Mouse (Mus musculus) layer of hippocampus, adult 18-20 months (tissue): Measurements from ENCODE around the gene Gpld1. TPM values are rescaled to one million over a fixed set of nuclear protein-coding genes. Genes with fewer than 3 reads are reported as not detected.
A peak's percentile ranks its signal among the peaks of the same experiment; 100 is the strongest.

Experiments used
- DNase-seq, 2 experiments: peaks; one replicate each; pipeline ENCODE4 v3.0.0; 2022; ENCODE audit warnings: low spot score in 2 of 2
- long read RNA-seq: library from polyadenylated mRNA; stranded (forward); transcript quantifications from one replicate; pipeline ENCODE4 v2.0.0, GENCODE M21; 2021
- total RNA-seq, 2 experiments: library from RNA; stranded (reverse); gene quantifications; 2 replicates each; pipeline ENCODE4 v1.2.3; 2021

Gene Gpld1
- total RNA-seq: 10 to 100 TPM; 22.1 to 24.3 TPM
- long read RNA-seq, full-length matches to known transcripts: 6 of 47 reads
- long read RNA-seq, partial matches to known transcripts: 26 of 47 reads
- long read RNA-seq, other reads (novel, unspliced or antisense): 15 of 47 reads

- DNase-seq: peak in 1 of 2 experiments; percentile 54
Observed at GRCm38 (mm10) chr13:24942512-24943282, at the start of gene Gpld1. TSS of gene Gpld1 (plus strand) at chr13:24943152.

- DNase-seq: no peak
Observed at GRCm38 (mm10) chr13:24893880-24894279, 49.1 kb upstream of the Gpld1 start.

GRCm38 (mm10) chr13:24901916-24902315, 41.0 kb upstream of the Gpld1 start:
- no peak for DNase-seq

- DNase-seq: no peak
Observed at GRCm38 (mm10) chr13:24903412-24903811, 39.5 kb upstream of the Gpld1 start.

- DNase-seq: no peak
Observed at GRCm38 (mm10) chr13:24905422-24905821, 37.5 kb upstream of the Gpld1 start.

GRCm38 (mm10) chr13:24906831-24907570, 36.0 kb upstream of the Gpld1 start:
- no peak for DNase-seq

GRCm38 (mm10) chr13:24909112-24909511, 33.8 kb upstream of the Gpld1 start:
- DNase-seq: no peak

GRCm38 (mm10) chr13:24913576-24913975, 29.4 kb upstream of the Gpld1 start:
- no peak for DNase-seq

GRCm38 (mm10) chr13:24914915-24915314, 28.0 kb upstream of the Gpld1 start:
- DNase-seq: no peak

GRCm38 (mm10) chr13:24915831-24916230, 27.1 kb upstream of the Gpld1 start:
- DNase-seq: no peak

- DNase-seq: peak; percentile 21 to 58
Observed at GRCm38 (mm10) chr13:24920333-24920977, 22.5 kb upstream of the Gpld1 start.

- no peak for DNase-seq
Observed at GRCm38 (mm10) chr13:24921281-24921680, 21.7 kb upstream of the Gpld1 start.

- DNase-seq: no peak
Observed at GRCm38 (mm10) chr13:24923991-24924390, 19.0 kb upstream of the Gpld1 start.

- no peak for DNase-seq
Observed at GRCm38 (mm10) chr13:24930591-24930990, 12.4 kb upstream of the Gpld1 start.

GRCm38 (mm10) chr13:24933199-24933598, 9.8 kb upstream of the Gpld1 start:
- DNase-seq: no peak

GRCm38 (mm10) chr13:24936772-24937107, 6.2 kb upstream of the Gpld1 start:
- no peak for DNase-seq

- peak; percentile 62 to 86 for DNase-seq
Observed at GRCm38 (mm10) chr13:24937108-24937838, 5.7 kb upstream of the Gpld1 start, which contains the start of gene Aldh5a1. TSS of gene Aldh5a1 (minus strand) at chr13:24937661.

GRCm38 (mm10) chr13:24937839-24938166, 5.1 kb upstream of the Gpld1 start:
- DNase-seq: no peak

- DNase-seq: peak; percentile 54 to 90
Observed at GRCm38 (mm10) chr13:24938683-24939082, 4.3 kb upstream of the Gpld1 start.

GRCm38 (mm10) chr13:24939472-24939871, 3.5 kb upstream of the Gpld1 start:
- no peak for DNase-seq

- no peak for DNase-seq
Observed at GRCm38 (mm10) chr13:24943303-24943702, 351 bp downstream of the Gpld1 start.
